Mouse (Mus musculus) midbrain, postnatal 0 days (tissue): ENCODE measurements around the gene Wnt7b. TPM values are rescaled to one million over a fixed set of nuclear protein-coding genes. Genes with fewer than 3 reads are reported as not detected.

Experiments
- ATAC-seq: fragments of 200-750 bp; cut with Nextera tagmentation; 2 replicates; pipeline ENCODE4 v1.8.0; 2017; ENCODE audit warnings: moderate number of reproducible peaks, mild to moderate bottlenecking, moderate TSS enrichment, moderate library complexity; ENCODE audit not compliant: low FRiP score
- DNase-seq: peaks from one replicate; pipeline ENCODE4 v3.0.0-alpha.2; 2015; ENCODE audit warnings: low spot score
- H3K27ac ChIP-seq: fragments of 300-500 bp; sonication (generic); 2 replicates; pipeline ENCODE4 v1.5.1; 2014; ENCODE audit warnings: low read depth, mild to moderate bottlenecking, low read length, mixed read lengths
- H3K27me3 ChIP-seq: fragments of 300-500 bp; sonication (generic); 2 replicates; pipeline ENCODE4 v1.6.1; 2014; ENCODE audit warnings: low read length, control low read depth, mixed read lengths; ENCODE audit not compliant: insufficient read depth
- H3K36me3 ChIP-seq: fragments of 300-500 bp; sonication (generic); 2 replicates; pipeline ENCODE4 v1.6.1; 2014; ENCODE audit warnings: low read length, control low read depth, mixed read lengths; ENCODE audit not compliant: insufficient read depth
- H3K4me1 ChIP-seq: fragments of 300-500 bp; sonication (generic); 2 replicates; pipeline ENCODE4 v1.6.1; 2014; ENCODE audit warnings: mild to moderate bottlenecking, control low read depth, antibody characterized with exemption, low read length, mixed read lengths; ENCODE audit not compliant: insufficient read depth
- H3K4me2 ChIP-seq: fragments of 300-500 bp; sonication (generic); 2 replicates; pipeline ENCODE4 v1.6.1; 2014; ENCODE audit warnings: low read depth, mild to moderate bottlenecking, low read length, mixed read lengths; ENCODE audit not compliant: poor library complexity, severe bottlenecking
- H3K4me3 ChIP-seq: fragments of 300-500 bp; sonication (generic); 2 replicates; pipeline ENCODE4 v1.5.1; 2014; ENCODE audit warnings: low read depth, mild to moderate bottlenecking, low read length, moderate library complexity
- H3K9ac ChIP-seq: fragments of 300-500 bp; sonication (generic); replicated peaks from 2 replicates; pipeline ENCODE4 v1.6.1; 2014; ENCODE audit warnings: mild to moderate bottlenecking, low read length, moderate library complexity, mixed read lengths; ENCODE audit not compliant: poor library complexity, severe bottlenecking
- H3K9me3 ChIP-seq: fragments of 300-500 bp; sonication (generic); 2 replicates; pipeline ENCODE4 v1.6.1; 2016; ENCODE audit warnings: low read length, control low read depth
- CTCF ChIP-seq: IDR thresholded peaks from 2 replicates; pipeline ENCODE4 v1.5.1; 2016; ENCODE audit warnings: antibody characterized with exemption, mild to moderate bottlenecking
- whole genome bisulfite sequencing: fragments of 180-500 bp; shearing (Covaris S2); extraction: QIAGEN DNeasy Blood & Tissue Kit; methylation state at CpG from one replicate; pipeline ENCODE4 v1.1.7; 2014; 5-methylcytosine and 5-hydroxymethylcytosine counted together
- polyA plus RNA-seq: library from polyadenylated mRNA; unstranded; fragments of >200 nt; fragmentation: Nextera tagmentation; extraction: Ambion mirVana; gene quantifications from 2 replicates; pipeline ENCODE4 v1.2.1, GENCODE M21; 2015
- total RNA-seq: library from RNA; depleted of rRNA; stranded (reverse); fragments of >200 nt; gene quantifications from 2 replicates; pipeline ENCODE4 v1.2.3, GENCODE M21; 2014; rRNA removed

The Wnt7b gene
- total and polyA plus RNA-seq, 2 experiments from 2014 or later: 19.5 to 34.3 TPM

- no peak overlapping the region for H3K27ac ChIP-seq
Measured at GRCm38 (mm10) chr15:85497981-85498475, 84.2 kb downstream of the Wnt7b start.

GRCm38 (mm10) chr15:85497548-85497947 lies 84.7 kb downstream of the Wnt7b start:
- no peak for DNase-seq
- H3K9me3 ChIP-seq: no peaks in the 10 kb centered on the region
- 75% methylated on average over 4 of the region's 4 CpGs for WGBS
- no peak overlapping the region for H3K4me3 ChIP-seq
- no peak overlapping the region for H3K9ac ChIP-seq
- no peak overlapping the region for H3K27ac ChIP-seq
- H3K4me1 ChIP-seq: peaks cover 3% of the 10 kb centered on the region; the same call in 1 of the 2 replicates
- no peak overlapping the region for H3K4me2 ChIP-seq
- TF ChIP-seq CTCF: no peak
- H3K27me3 ChIP-seq: no peaks in the 10 kb centered on the region
- no peaks in the 10 kb centered on the region for H3K36me3 ChIP-seq
- no peak for ATAC-seq

More at GRCm38 (mm10) chr15:85497981-85498475, 84.2 kb downstream of the Wnt7b start:
- Histone ChIP-seq H3K27me3 (no peaks in the 10 kb centered on the region), H3K4me3 (no peak overlapping the region), H3K9me3 (no peaks in the 10 kb centered on the region), H3K4me2 (no peak overlapping the region), H3K4me1 (peaks cover 3% of the 10 kb centered on the region; the same call in 1 of the 2 replicates), H3K9ac (no peak overlapping the region), H3K36me3 (no peaks in the 10 kb centered on the region)
- DNase-seq (peak; percentile 64), ATAC-seq (peak; percentile 65; the same call in 1 of the 2 replicates)
- no peak for TF ChIP-seq CTCF
- 17% methylated on average over 8 of the region's 10 CpGs for WGBS

- Histone ChIP-seq H3K4me1 (peaks cover 3% of the 10 kb centered on the region; the same call in 1 of the 2 replicates), H3K36me3 (no peaks in the 10 kb centered on the region), H3K27me3 (no peaks in the 10 kb centered on the region), H3K4me2 (no peak overlapping the region), H3K27ac (peak overlapping the region; percentile 55), H3K4me3 (no peak overlapping the region), H3K9ac (0 out of 2 replicates have a peak overlapping the region, but pooled peaks have one; percentile 8), H3K9me3 (no peaks in the 10 kb centered on the region)
- ATAC-seq (peak; percentile 54; the same call in 1 of the 2 replicates), DNase-seq (peak; percentile 76)
- TF ChIP-seq CTCF: no peak
- 7% methylated on average over 11 of the region's 11 CpGs for WGBS
Measured at GRCm38 (mm10) chr15:85494163-85494621, 88.1 kb downstream of the Wnt7b start.

- 33% methylated on average over 7 of the region's 7 CpGs for WGBS
- DNase-seq: no peak
- Histone ChIP-seq H3K4me2 (no peak overlapping the region), H3K27me3 (no peaks in the 10 kb centered on the region), H3K36me3 (no peaks in the 10 kb centered on the region), H3K9ac (no peak overlapping the region), H3K9me3 (0 out of 2 replicates have a peak, but pooled peaks cover 2% of the 10 kb centered on the region), H3K27ac (no peak overlapping the region), H3K4me1 (peaks cover 3% of the 10 kb centered on the region; the same call in 1 of the 2 replicates), H3K4me3 (no peak overlapping the region)
- no peak for TF ChIP-seq CTCF
- no peak for ATAC-seq
Measured at GRCm38 (mm10) chr15:85489751-85490150, 92.5 kb downstream of the Wnt7b start.

GRCm38 (mm10) chr15:85488900-85489299 lies 93.4 kb downstream of the Wnt7b start:
- Histone ChIP-seq H3K4me3 (no peak overlapping the region), H3K27me3 (no peaks in the 10 kb centered on the region), H3K27ac (no peak overlapping the region), H3K4me2 (no peak overlapping the region), H3K4me1 (no peaks in the 10 kb centered on the region; the same call in 1 of the 2 replicates), H3K36me3 (no peaks in the 10 kb centered on the region), H3K9me3 (0 out of 2 replicates have a peak, but pooled peaks cover 3% of the 10 kb centered on the region), H3K9ac (no peak overlapping the region)
- DNase-seq (no peak), ATAC-seq (no peak)
- 76% methylated on average over 10 of the region's 10 CpGs for WGBS
- TF ChIP-seq CTCF: no peak

Other genes with a start within 250 kb of the Wnt7b start
- 271 and 311 TPM in 2 replicates for gene Atxn10, start 246.2 kb downstream of the Wnt7b start, total RNA-seq
- 519 TPM in 2 replicates for gene Atxn10, start 246.2 kb downstream of the Wnt7b start, polyA plus RNA-seq
- not detected in 2 replicates for gene 7530416G11Rik, start 79.2 kb downstream of the Wnt7b start, total RNA-seq
- gene 7530416G11Rik, start 79.2 kb downstream of the Wnt7b start, polyA plus RNA-seq: not detected in 2 replicates
- 1.6 TPM in 2 replicates for gene Ppara, start 152.5 kb upstream of the Wnt7b start, total RNA-seq
- 0.86 and 2.8 TPM in 2 replicates for gene Ppara, start 152.5 kb upstream of the Wnt7b start, polyA plus RNA-seq
- gene Cdpf1, start 229.2 kb upstream of the Wnt7b start, total RNA-seq: 16.2 and 31.7 TPM in 2 replicates
- 22.8 and 23.0 TPM in 2 replicates for gene Cdpf1, start 229.2 kb upstream of the Wnt7b start, polyA plus RNA-seq
- gene Pkdrej, start 239.3 kb upstream of the Wnt7b start, total RNA-seq: 0.33 and 0.57 TPM in 2 replicates
- 0.06 and 0.16 TPM in 2 replicates for gene Pkdrej, start 239.3 kb upstream of the Wnt7b start, polyA plus RNA-seq
- 3.8 and 19.1 TPM in 2 replicates for gene Ttc38, start 249.8 kb upstream of the Wnt7b start, total RNA-seq
- gene Ttc38, start 249.8 kb upstream of the Wnt7b start, polyA plus RNA-seq: 2.2 and 3.1 TPM in 2 replicates